Mouse (Mus musculus): ENCODE results near the gene Tspan17.

DNA sequence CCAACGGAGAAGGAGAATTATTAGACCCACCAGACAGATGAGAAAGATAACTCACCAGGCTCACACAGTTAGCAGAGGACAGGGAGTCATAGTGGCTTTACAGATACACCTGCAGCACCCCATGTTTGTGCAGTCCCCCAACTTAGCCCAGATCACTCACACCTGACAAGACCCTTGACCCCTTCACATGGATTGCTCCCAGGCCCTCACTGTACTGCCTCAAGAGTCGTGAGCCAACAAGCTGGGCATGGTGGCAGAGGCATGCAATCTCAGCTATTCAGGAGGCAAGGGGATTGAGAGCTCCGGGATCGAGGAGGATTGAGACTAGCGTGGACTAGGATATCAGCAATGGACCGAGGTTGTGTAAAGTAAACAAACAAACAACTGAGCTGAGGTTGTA is 35.4 kb upstream of the Tspan17 start:
- TF ChIP-seq CTCF (IDR thresholded peaks at IDR 0.05; ENCODE audit: borderline replicate concordance, insufficient read depth, low read depth, low read length) = no peak
- no peak for TF ChIP-seq POLR2A (IDR thresholded peaks at IDR 0.05; ENCODE audit: borderline replicate concordance, insufficient read depth, low read length)

Data from cerebellum, adult 2 months (tissue).